Mouse (Mus musculus) splenic B cell, adult 2 months (primary cell): ENCODE measurements around the gene Ptgdr.
"Not testable (repeated sequence)": the region's sequence is repeated elsewhere in the genome, so short reads cannot be mapped to it uniquely, and the experiment has no call there.

Experiments
- DNase-seq: peaks from one replicate; pipeline ENCODE4 v3.0.0-alpha.2; 2011; ENCODE audit warnings: low read depth, low spot score
- H3K27me3 ChIP-seq: 2 replicates; pipeline ENCODE4 v1.6.1; 2012; ENCODE audit warnings: mild to moderate bottlenecking, low read length, moderate library complexity, mixed read lengths; ENCODE audit not compliant: control insufficient read depth, poor library complexity, insufficient read depth, severe bottlenecking
- H3K36me3 ChIP-seq: 2 replicates; pipeline ENCODE4 v1.6.1; 2012; ENCODE audit warnings: mild to moderate bottlenecking, low read length, moderate library complexity, mixed read lengths; ENCODE audit not compliant: control insufficient read depth, poor library complexity, insufficient read depth, severe bottlenecking

Ptgdr gene

GRCm38 (mm10) chr14:44858868-44859613 is at the start of gene Ptgdr:
Gene Ptgdr, minus strand, starts transcription at chr14:44859375.
- no peaks in the 10 kb centered on the region for H3K36me3 ChIP-seq
- H3K27me3 ChIP-seq = no peaks in the 10 kb centered on the region
- DNase-seq = no peak

- H3K36me3 ChIP-seq = no peaks in the 10 kb centered on the region
- DNase-seq = no peak
- no peaks in the 10 kb centered on the region for H3K27me3 ChIP-seq
Observed at GRCm38 (mm10) chr14:44907774-44908173, 48.6 kb upstream of the Ptgdr start.

GRCm38 (mm10) chr14:44904199-44904598 is 45.0 kb upstream of the Ptgdr start:
- no peaks in the 10 kb centered on the region for H3K27me3 ChIP-seq
- H3K36me3 ChIP-seq = no peaks in the 10 kb centered on the region
- no peak for DNase-seq

GRCm38 (mm10) chr14:44901735-44902134 is 42.6 kb upstream of the Ptgdr start:
- not testable (repeated sequence) for H3K27me3 ChIP-seq, H3K36me3 ChIP-seq, DNase-seq

GRCm38 (mm10) chr14:44891387-44892132 is 32.4 kb upstream of the Ptgdr start:
- DNase-seq = no peak

GRCm38 (mm10) chr14:44869686-44870085 is 10.5 kb upstream of the Ptgdr start:
- no peaks in the 10 kb centered on the region for H3K27me3 ChIP-seq

More at GRCm38 (mm10) chr14:44891387-44892132, 32.4 kb upstream of the Ptgdr start:
- Histone ChIP-seq H3K27me3 (no peaks in the 10 kb centered on the region), H3K36me3 (no peaks in the 10 kb centered on the region)

GRCm38 (mm10) chr14:44865661-44866060 is 6.5 kb upstream of the Ptgdr start:
- H3K27me3 ChIP-seq = no peaks in the 10 kb centered on the region
- no peaks in the 10 kb centered on the region for H3K36me3 ChIP-seq
- DNase-seq = no peak

More at GRCm38 (mm10) chr14:44869686-44870085, 10.5 kb upstream of the Ptgdr start:
- no peaks in the 10 kb centered on the region for H3K36me3 ChIP-seq
- DNase-seq = no peak

- no peak for DNase-seq
- no peaks in the 10 kb centered on the region for H3K27me3 ChIP-seq
- H3K36me3 ChIP-seq = no peaks in the 10 kb centered on the region
Observed at GRCm38 (mm10) chr14:44863086-44863485, 3.9 kb upstream of the Ptgdr start.

- DNase-seq = no peak
- H3K27me3 ChIP-seq = no peaks in the 10 kb centered on the region
- H3K36me3 ChIP-seq = no peaks in the 10 kb centered on the region
Observed at GRCm38 (mm10) chr14:44861161-44861560, 2.0 kb upstream of the Ptgdr start.

GRCm38 (mm10) chr14:44858372-44858771 is 803 bp downstream of the Ptgdr start:
- no peak for DNase-seq
- H3K36me3 ChIP-seq = no peaks in the 10 kb centered on the region
- no peaks in the 10 kb centered on the region for H3K27me3 ChIP-seq

- not testable (repeated sequence) for DNase-seq, H3K36me3 ChIP-seq, H3K27me3 ChIP-seq
Observed at GRCm38 (mm10) chr14:44850637-44851036, 8.5 kb downstream of the Ptgdr start.

GRCm38 (mm10) chr14:44847740-44848139 is 11.4 kb downstream of the Ptgdr start:
- no peak for DNase-seq
- Histone ChIP-seq H3K27me3 (no peaks in the 10 kb centered on the region), H3K36me3 (no peaks in the 10 kb centered on the region)

- DNase-seq = no peak
- H3K27me3 ChIP-seq = no peaks in the 10 kb centered on the region
- no peaks in the 10 kb centered on the region for H3K36me3 ChIP-seq
Observed at GRCm38 (mm10) chr14:44846558-44847263, 12.5 kb downstream of the Ptgdr start.

- Histone ChIP-seq H3K27me3 (no peaks in the 10 kb centered on the region), H3K36me3 (no peaks in the 10 kb centered on the region)
- DNase-seq = no peak
Observed at GRCm38 (mm10) chr14:44843768-44844755, 15.1 kb downstream of the Ptgdr start.
